Mouse (Mus musculus) frontal cortex, adult (tissue): ENCODE data around the gene Bcl2l1.
A peak's percentile ranks its signal among the peaks of the same experiment; 100 is the strongest.

Experiments
- ATAC-seq: cut with Nextera tagmentation; 2 replicates; pipeline ENCODE4 v1.9.2; 2017; ENCODE audit warnings: mild to moderate bottlenecking, moderate library complexity, mixed read lengths; ENCODE audit not compliant: low TSS enrichment

The Bcl2l1 gene

DNA sequence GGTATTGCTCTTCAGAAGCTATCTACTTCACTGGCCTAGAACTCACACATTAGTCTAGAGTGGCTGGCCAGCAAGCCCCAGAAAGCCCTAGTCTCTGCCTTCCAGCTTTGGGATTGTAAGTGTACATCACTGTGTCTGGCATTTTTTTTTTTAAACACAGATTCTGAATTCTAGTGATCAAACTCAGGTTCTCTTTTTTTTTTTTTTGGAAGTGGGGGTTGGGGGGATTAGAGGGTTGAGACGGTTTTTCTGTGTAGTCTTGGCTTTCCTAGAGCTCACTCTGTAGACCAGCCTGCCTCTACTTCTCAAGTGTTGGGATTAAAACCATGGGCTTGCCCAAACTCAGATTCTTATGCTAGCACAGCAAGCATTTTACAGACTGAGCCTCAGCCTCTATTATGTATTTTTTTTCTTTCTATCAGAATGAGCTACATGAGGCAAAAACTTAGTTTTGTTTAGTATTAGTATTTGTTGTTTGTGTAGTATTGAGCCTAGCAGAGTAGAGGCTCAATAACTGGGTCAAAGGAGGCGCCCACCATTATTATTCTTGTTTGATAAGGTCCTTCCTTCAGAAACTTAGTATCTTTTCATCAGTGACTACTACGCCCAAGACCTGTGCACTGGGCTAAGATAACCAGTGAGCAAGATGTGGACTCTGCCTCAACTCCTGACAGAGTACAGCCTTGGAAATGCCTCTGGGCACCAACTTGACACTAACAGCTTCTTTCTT is 6.9 kb downstream of the Bcl2l1 start:
- no peak for ATAC-seq

GRCm38 (mm10) chr2:152823770-152824169 is 7.8 kb downstream of the Bcl2l1 start:
- ATAC-seq, result no peak

GRCm38 (mm10) chr2:152821566-152821965 is 10.0 kb downstream of the Bcl2l1 start:
- ATAC-seq, result no peak

- no peak for ATAC-seq
Measured at GRCm38 (mm10) chr2:152821023-152821422, 10.5 kb downstream of the Bcl2l1 start.

GRCm38 (mm10) chr2:152820369-152820768 is 11.2 kb downstream of the Bcl2l1 start:
- peak; percentile 45 for ATAC-seq

DNA sequence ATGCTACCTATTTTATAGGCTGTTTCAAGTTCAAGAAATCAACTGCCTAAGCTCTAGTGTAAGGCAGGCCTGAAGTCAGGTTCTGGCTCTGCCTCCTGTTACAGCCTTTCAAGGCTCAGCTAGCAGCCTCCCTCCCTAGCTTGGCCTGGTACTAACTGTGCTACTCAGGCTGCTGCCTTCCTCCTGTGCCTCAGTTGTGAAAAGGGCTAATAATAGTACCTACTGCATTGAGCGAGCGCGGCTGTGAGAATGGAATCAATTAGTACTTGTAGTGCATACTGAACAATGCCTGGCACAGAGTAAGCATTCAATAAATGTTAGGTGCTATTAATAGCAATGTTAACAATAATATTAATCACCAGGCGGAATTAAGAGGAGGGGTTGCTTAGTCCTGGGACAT is 11.6 kb downstream of the Bcl2l1 start:
- ATAC-seq, result peak; percentile 17; the same call in 1 of the 2 replicates

DNA sequence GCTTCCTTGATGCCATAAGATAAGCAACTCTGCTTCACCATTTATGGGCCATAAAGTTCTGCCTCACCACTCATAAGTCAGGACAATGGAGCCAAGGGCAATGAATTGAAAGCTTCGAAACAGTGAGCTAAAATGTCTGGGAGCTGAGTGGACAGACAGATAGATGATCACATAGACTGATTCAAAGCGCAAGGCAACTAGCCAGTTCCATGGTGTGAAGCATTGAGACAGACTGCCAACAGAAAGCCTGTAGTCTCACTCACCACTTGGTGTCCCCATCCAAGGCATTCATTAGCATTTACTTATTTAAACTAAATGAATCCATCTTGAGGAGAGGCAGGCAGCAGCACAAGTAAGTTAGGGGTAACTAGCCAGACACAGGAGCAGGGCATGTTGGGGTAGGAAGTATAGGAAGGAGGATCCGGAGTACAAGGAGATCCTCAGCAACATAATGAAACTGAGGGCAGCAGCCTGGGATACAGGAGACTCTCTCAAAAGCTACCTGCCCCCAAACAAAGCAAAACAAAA is 12.4 kb downstream of the Bcl2l1 start:
- ATAC-seq, result no peak

- ATAC-seq, result no peak
Measured at GRCm38 (mm10) chr2:152818679-152819078, 12.8 kb downstream of the Bcl2l1 start.

- ATAC-seq, result no peak
Measured at GRCm38 (mm10) chr2:152817596-152818291, 13.8 kb downstream of the Bcl2l1 start.

- ATAC-seq, result no peak
Measured at GRCm38 (mm10) chr2:152816657-152817348, 14.7 kb downstream of the Bcl2l1 start.

DNA sequence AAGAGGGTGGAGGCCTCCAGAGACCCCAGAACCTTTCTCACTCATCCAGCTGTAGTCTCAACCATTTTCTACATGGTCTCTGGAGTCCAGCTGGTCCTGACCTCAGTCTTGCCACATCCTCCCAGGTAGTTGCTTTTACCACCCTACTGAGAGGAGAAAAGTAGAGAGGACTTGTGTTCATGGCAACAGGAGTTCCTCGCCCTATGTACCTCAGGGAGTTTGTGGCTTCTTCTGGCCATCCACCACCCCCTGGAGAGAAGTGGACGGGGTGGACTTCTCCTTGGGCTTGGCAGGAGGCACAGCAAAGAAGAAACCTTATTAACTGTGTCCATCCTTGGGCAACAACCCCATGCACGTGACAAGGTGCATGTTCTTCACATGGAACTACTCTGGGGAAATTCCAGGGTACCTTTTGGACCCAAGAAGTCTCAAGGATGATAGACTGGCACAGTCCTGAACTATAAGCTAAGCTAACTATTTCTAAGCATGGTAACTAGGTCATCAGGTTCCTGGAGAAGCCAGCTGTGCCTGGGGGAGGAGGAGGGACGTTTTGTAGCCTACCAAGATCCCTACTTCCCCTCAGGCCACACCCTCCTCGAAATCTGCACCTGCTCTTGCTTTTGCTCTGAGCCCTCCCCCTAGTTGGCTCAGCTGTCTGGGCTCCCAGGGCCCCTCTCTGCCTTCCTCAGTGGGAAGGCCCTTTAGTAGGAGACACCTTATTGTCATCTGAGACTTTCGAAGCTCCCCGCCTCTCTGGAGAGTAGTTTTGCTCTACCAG is 15.5 kb downstream of the Bcl2l1 start:
- no peak for ATAC-seq

GRCm38 (mm10) chr2:152814213-152814874 is 17.2 kb downstream of the Bcl2l1 start:
- ATAC-seq, result no peak

GRCm38 (mm10) chr2:152813232-152813631 is 18.3 kb downstream of the Bcl2l1 start:
- no peak for ATAC-seq

DNA sequence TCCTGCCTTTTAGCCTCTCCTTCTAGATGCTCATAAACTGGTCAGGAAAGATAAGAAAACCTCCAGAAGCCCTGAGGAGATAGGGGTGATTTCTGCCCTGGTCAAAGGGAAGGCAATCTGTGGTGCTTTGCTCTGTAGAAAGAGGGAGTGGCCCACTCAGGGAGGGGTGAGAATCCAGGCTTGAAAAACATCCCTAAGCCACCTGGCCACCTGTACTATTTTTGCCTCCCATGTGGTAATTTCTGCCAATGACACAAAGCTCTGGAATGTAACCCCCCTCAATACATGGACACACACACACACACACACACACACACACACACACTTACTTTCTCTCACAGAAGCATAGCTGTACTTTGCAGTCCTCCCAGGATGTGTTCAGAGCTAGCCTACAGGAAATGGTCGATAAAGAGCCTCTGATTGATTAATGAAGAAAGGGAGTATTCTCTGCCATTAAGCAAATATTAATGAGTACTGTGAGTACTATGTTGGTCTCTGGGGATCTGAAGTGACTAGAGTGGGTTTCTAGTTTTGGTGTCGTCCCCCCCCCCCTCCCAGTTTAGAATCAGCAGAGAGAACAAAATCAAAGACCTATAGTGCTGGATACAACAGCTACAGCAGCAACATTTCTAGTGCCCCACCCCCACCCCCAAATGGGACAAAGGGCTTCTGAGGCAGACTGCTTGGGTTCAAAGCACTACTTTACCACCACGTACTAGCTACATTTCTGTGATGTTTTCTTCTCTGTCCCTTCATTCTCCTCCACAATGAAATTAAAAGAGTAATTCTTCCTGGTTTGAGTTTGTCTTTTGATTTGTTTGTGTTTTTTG is 20.0 kb downstream of the Bcl2l1 start:
- ATAC-seq, result no peak

DNA sequence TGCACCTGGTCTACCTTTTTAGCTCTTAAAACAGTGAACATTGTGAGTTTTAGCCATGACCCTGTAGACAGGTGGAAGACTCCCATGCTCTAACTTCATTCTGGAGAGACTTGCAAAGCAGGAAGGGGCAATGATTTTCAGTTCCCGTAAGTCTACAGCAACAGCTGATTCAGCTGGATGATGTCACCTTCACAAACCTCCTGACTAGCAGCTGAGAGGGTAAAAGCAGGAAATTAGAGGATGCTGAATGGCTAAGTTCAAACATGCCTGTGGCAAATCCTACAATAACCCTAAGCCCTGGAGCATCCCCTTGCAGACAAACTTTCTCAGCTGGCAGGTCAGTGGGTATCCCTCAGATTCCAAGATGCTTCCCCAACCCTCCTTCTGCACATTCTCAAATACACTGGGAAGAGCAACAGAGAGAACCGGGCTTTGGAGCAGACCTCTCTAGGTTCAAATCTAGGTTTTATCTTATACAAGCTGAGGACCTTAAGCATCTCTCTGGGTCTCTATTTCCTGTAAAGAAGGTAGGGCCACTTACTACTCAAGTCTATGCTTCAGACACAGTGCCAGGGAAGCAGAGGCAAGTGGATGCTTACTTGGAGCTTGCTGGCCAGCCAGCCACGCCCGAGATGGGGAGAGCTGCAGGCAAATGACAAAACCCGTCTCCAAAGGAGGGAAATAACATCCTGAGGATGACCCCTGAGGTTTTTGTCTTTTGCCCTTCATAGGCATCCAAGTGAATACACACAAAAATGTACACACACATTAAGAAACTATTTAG is 21.2 kb downstream of the Bcl2l1 start:
- ATAC-seq, result no peak

DNA sequence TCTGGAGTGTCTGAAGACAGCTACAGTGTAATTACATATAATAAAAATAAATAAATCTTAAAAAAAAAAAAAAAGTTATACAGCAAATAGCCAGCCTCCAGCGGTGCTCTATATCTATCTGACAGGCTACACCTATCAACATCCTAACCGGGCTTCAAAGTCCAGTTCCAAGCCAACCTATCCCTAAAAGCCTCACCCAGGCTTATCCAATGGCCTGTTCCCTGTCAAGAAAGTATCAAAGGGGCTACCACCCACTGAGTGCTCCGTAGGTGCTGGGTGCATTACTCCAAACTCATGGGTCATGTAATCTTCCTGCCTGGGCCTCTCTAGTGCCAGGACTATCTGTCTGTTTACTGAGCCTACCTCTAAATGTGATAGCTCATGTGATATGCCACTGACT is 23.4 kb downstream of the Bcl2l1 start:
- no peak for ATAC-seq

DNA sequence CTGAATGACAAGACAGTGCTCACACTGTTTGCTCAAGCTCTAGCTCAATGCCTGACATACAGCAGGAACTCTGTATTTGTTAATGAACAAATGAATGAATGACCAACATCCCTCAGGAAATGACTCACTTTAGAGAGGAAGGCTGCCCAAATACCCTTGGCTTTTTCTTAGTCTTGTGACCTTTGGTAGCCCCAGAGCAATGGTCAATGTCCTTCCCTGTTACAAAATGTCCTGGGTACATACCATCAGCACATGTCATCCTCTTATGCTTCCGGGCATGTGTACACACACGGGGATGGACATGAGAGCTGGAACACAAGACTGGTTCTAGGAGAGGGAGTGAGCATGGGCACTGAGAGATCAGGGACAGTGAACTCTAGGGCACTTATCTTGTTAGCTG is 25.5 kb downstream of the Bcl2l1 start:
- ATAC-seq, result no peak

DNA sequence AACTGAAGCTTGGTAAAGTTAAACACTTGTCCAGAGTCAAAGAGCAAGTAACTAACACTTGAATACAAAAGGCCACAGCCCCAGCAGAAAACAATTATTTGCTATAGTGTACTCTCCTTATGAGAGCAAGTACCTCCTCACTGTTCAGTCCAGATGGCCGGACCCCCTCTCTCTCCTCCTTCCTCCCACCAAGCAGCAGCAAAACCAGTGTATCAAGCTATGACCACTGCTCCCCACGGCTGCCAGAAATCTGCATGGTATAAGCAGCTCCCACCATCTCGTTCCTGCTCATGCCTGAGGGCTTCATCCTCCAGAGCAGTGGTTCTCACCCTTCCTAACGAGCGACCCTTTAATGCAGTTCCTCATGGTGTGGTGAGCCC is 26.4 kb downstream of the Bcl2l1 start:
- no peak for ATAC-seq

- ATAC-seq, result peak; percentile 64; the same call in 1 of the 2 replicates
Measured at GRCm38 (mm10) chr2:152804408-152805110, 27.0 kb downstream of the Bcl2l1 start.
